8 mouse cellular contexts compared by ENCODE assay signal in genomic region chr2:34944761-34945160, GRCm38 (mm10). TPM values are rescaled to one million over a fixed set of nuclear protein-coding genes. Genes with fewer than 3 reads are reported as not detected.
DNase-seq lines count a peak whose midpoint lies in the region; ATAC-seq and TF ChIP-seq lines count a peak whose summit lies in the region.

No protein-coding gene starts in this region.

- DNase-seq in layer of hippocampus, adult 11-12 months (ENCODE audit: low spot score) = peak; percentile 37
- DNase-seq in layer of hippocampus, adult 18-20 months (ENCODE audit: low spot score in 2 of 2) = no peak
- DNase-seq in embryo, embryonic 10.5 days (ENCODE audit: low spot score) = peak; percentile 59
- DNase-seq in heart, postnatal 25 days (ENCODE audit: low spot score) = peak; percentile 52
- peak; percentile 75 for DNase-seq in lung, embryonic 14.5 days
- DNase-seq in cerebellum, postnatal 25 days = no peak

- intact Hi-C loops in heart, postnatal 25 days (cut with DNase I) = no loop called here

- H3K36me3 ChIP-seq in lung, embryonic 14.5 days (ENCODE audit: insufficient read depth) = no peaks in the 10 kb centered on the region
- no peaks in the 10 kb centered on the region for H3K36me3 ChIP-seq in stomach, embryonic 15.5 days

- no peak overlapping the region for H3K4me3 ChIP-seq in lung, embryonic 14.5 days (ENCODE audit: low read depth, low read length)
- H3K4me3 ChIP-seq in stomach, embryonic 15.5 days (replicated peaks) = no peak overlapping the region

- WGBS in lung, embryonic 14.5 days = 9% methylated on average over 8 of the region's 8 CpGs
- WGBS in stomach, embryonic 15.5 days = 13% methylated on average over 8 of the region's 8 CpGs

- ATAC-seq in lung, embryonic 14.5 days (ENCODE audit: insufficient read depth) = peak; percentile 41; the same call in 1 of the 2 replicates
- ATAC-seq in stomach, embryonic 15.5 days (ENCODE audit: insufficient read depth, low FRiP score, low read depth) = peak; percentile 33; the same call in 1 of the 2 replicates
- ATAC-seq in erythroid progenitor cell, adult 5-6 weeks (replicated peaks; ENCODE audit: low FRiP score, poor library complexity, severe bottlenecking) = no peak

- H3K9ac ChIP-seq in lung, embryonic 14.5 days = no peak overlapping the region
- H3K9ac ChIP-seq in stomach, embryonic 15.5 days = no peak overlapping the region

- no peaks in the 10 kb centered on the region for H3K27me3 ChIP-seq in lung, embryonic 14.5 days (ENCODE audit: insufficient read depth, low read length)
- H3K27me3 ChIP-seq in stomach, embryonic 15.5 days (replicated peaks) = 0 out of 2 replicates have a peak, but pooled peaks cover 5% of the 10 kb centered on the region

- no peaks in the 10 kb centered on the region for H3K9me3 ChIP-seq in lung, embryonic 14.5 days (ENCODE audit: low read depth, low read length)
- no peaks in the 10 kb centered on the region for H3K9me3 ChIP-seq in stomach, embryonic 15.5 days

- no peak overlapping the region for H3K27ac ChIP-seq in lung, embryonic 14.5 days (ENCODE audit: low read depth)
- H3K27ac ChIP-seq in stomach, embryonic 15.5 days = no peak overlapping the region

- TF ChIP-seq CTCF in lung, embryonic 14.5 days (IDR thresholded peaks at IDR 0.05; ENCODE audit: low read depth) = no peak

- H3K4me2 ChIP-seq in lung, embryonic 14.5 days = peak overlapping the region; percentile 45
- H3K4me2 ChIP-seq in stomach, embryonic 15.5 days = peak overlapping the region; percentile 19; the same call in 1 of the 2 replicates

- H3K4me1 ChIP-seq in lung, embryonic 14.5 days (ENCODE audit: insufficient read depth) = no peaks in the 10 kb centered on the region
- no peaks in the 10 kb centered on the region; the same call in 1 of the 2 replicates for H3K4me1 ChIP-seq in stomach, embryonic 15.5 days

RNA-seq across cellular contexts. Expression of gene Traf1, which starts 16.8 kb away (rescaled TPM):
- total RNA-seq in layer of hippocampus, adult 18-20 months (2021) = 1 to 10 TPM; 4.5 to 6.2 TPM
- 1 to 10 TPM; 1.0 to 1.3 TPM for total RNA-seq in heart, postnatal 25 days (2021)
- polyA plus RNA-seq in lung, embryonic 14.5 days (2014; fragmentation: Nextera tagmentation; extraction: Ambion mirVana) = 0.79 and 1.4 TPM in 2 replicates
- 3.2 and 4.3 TPM in 2 replicates for polyA plus RNA-seq in stomach, embryonic 15.5 days (2015; fragmentation: Nextera tagmentation; extraction: Ambion mirVana)
- 1.1 and 1.3 TPM in 2 replicates for total RNA-seq in erythroid progenitor cell, adult 5-6 weeks (2015; ENCODE audit: low replicate concordance)
- 1.3 TPM in 1 of 2 replicates, not detected in the other for total RNA-seq in erythroid progenitor cell, adult 5-6 weeks (2017; ENCODE audit: low replicate concordance)

RNA-seq across cellular contexts. Expression of gene Phf19, which starts 30.9 kb away (rescaled TPM):
- under 1 TPM; 0.87 to 0.99 TPM for total RNA-seq in layer of hippocampus, adult 18-20 months (2021)
- total RNA-seq in heart, postnatal 25 days (2021) = 1 to 10 TPM in 1 of 2 experiments, under 1 TPM in 1; 0.70 to 1.1 TPM
- polyA plus RNA-seq in lung, embryonic 14.5 days (2014; fragmentation: Nextera tagmentation; extraction: Ambion mirVana) = 3.3 and 4.9 TPM in 2 replicates
- 5.9 and 7.2 TPM in 2 replicates for polyA plus RNA-seq in stomach, embryonic 15.5 days (2015; fragmentation: Nextera tagmentation; extraction: Ambion mirVana)
- total RNA-seq in erythroid progenitor cell, adult 5-6 weeks (2015; ENCODE audit: low replicate concordance) = 2.5 TPM in 1 of 2 replicates, not detected in the other
- total RNA-seq in erythroid progenitor cell, adult 5-6 weeks (2017; ENCODE audit: low replicate concordance) = 1.4 and 2.2 TPM in 2 replicates

Comparison
In these comparisons a context has a peak if more than half of its experiments do, and no peak if none do; other contexts are left out.
1. DNase-seq: peak in layer of hippocampus, adult 11-12 months (single experiment), embryo, embryonic 10.5 days (single experiment), heart, postnatal 25 days (single experiment) and lung, embryonic 14.5 days (single experiment); none in layer of hippocampus, adult 18-20 months (0 of 2) and cerebellum, postnatal 25 days (0 of 2).